Mouse (Mus musculus) forebrain, embryonic 14.5 days (tissue): ENCODE results near the gene Gna12. TPM values are rescaled to one million over a fixed set of nuclear protein-coding genes. Genes with fewer than 3 reads are reported as not detected.

Source experiments
- ATAC-seq: fragments of 200-750 bp; cut with Nextera tagmentation; 2 replicates; pipeline ENCODE4 v1.8.0; 2017; ENCODE audit warnings: mild to moderate bottlenecking, moderate library complexity
- DNase-seq: peaks from one replicate; pipeline ENCODE4 v3.0.0-alpha.2; 2015; ENCODE audit warnings: low spot score
- H3K27ac ChIP-seq: fragments of 300-500 bp; sonication (generic); 2 replicates; pipeline ENCODE4 v1.5.1; 2014; ENCODE audit warnings: low read depth, mild to moderate bottlenecking, control low read depth, low read length, moderate library complexity
- H3K27me3 ChIP-seq: fragments of 300-500 bp; sonication (generic); replicated peaks from 2 replicates; pipeline ENCODE4 v1.6.1; 2014; ENCODE audit warnings: low read length, control low read depth, mixed read lengths; ENCODE audit not compliant: control insufficient read depth, insufficient read depth
- H3K36me3 ChIP-seq: fragments of 300-500 bp; sonication (generic); 2 replicates; pipeline ENCODE4 v1.6.1; 2014; ENCODE audit warnings: low read length, control low read depth; ENCODE audit not compliant: control insufficient read depth, insufficient read depth
- H3K4me1 ChIP-seq: fragments of 300-500 bp; sonication (generic); 2 replicates; pipeline ENCODE4 v1.6.1; 2014; ENCODE audit warnings: antibody characterized with exemption, low read length, control low read depth; ENCODE audit not compliant: control insufficient read depth, insufficient read depth
- H3K4me2 ChIP-seq: fragments of 300-500 bp; sonication (generic); 2 replicates; pipeline ENCODE4 v1.6.1; 2014; ENCODE audit warnings: mild to moderate bottlenecking, control low read depth, low read length
- H3K4me3 ChIP-seq: fragments of 300-500 bp; sonication (generic); 2 replicates; pipeline ENCODE4 v1.5.1; 2014; ENCODE audit warnings: low read depth, low read length, control low read depth
- H3K9ac ChIP-seq: fragments of 300-500 bp; sonication (generic); 2 replicates; pipeline ENCODE4 v1.6.1; 2014; ENCODE audit warnings: mild to moderate bottlenecking, low read length, control low read depth, moderate library complexity
- H3K9me3 ChIP-seq: fragments of 300-500 bp; sonication (generic); replicated peaks from 2 replicates; pipeline ENCODE4 v1.6.1; 2016; ENCODE audit warnings: low read length, control low read depth, mixed read lengths; ENCODE audit not compliant: control insufficient read depth
- WGBS: fragments of 180-500 bp; shearing (Covaris S2); extraction: QIAGEN DNeasy Blood & Tissue Kit; methylation state at CpG from one replicate; pipeline ENCODE4 v1.1.7; 2014; 5-methylcytosine and 5-hydroxymethylcytosine counted together
- polyA plus RNA-seq: library from polyadenylated mRNA; unstranded; fragments of >200 nt; fragmentation: Nextera tagmentation; extraction: Ambion mirVana; gene quantifications from 2 replicates; pipeline ENCODE4 v1.2.1, GENCODE M21; 2014

Gna12 gene
- polyA plus RNA-seq, 1 experiment from 2014 or later: 19.9 TPM

GRCm38 (mm10) chr5:140812063-140812462 is 18.2 kb downstream of the Gna12 start:
- no peak for DNase-seq
- Histone ChIP-seq H3K4me3 (no peak overlapping the region), H3K4me1 (peaks cover 35% of the 10 kb centered on the region), H3K9me3 (no peaks in the 10 kb centered on the region), H3K36me3 (no peaks in the 10 kb centered on the region), H3K4me2 (no peak overlapping the region), H3K9ac (no peak overlapping the region), H3K27ac (no peak overlapping the region), H3K27me3 (no peaks in the 10 kb centered on the region)
- 41% methylated on average over 5 of the region's 5 CpGs for WGBS
- peak; percentile 12; the same call in 1 of the 2 replicates for ATAC-seq

GRCm38 (mm10) chr5:140811390-140811789 is 18.8 kb downstream of the Gna12 start:
- H3K9me3 ChIP-seq: no peaks in the 10 kb centered on the region
- H3K4me3 ChIP-seq: no peak overlapping the region
- H3K9ac ChIP-seq: no peak overlapping the region
- no peak for ATAC-seq
- no peak for DNase-seq
- no peaks in the 10 kb centered on the region for H3K27me3 ChIP-seq
- no peak overlapping the region for H3K27ac ChIP-seq
- no peaks in the 10 kb centered on the region for H3K36me3 ChIP-seq
- WGBS: 61% methylated on average over 2 of the region's 2 CpGs
- H3K4me1 ChIP-seq: peaks cover 35% of the 10 kb centered on the region
- H3K4me2 ChIP-seq: no peak overlapping the region

- H3K27ac ChIP-seq: no peak overlapping the region
- no peaks in the 10 kb centered on the region for H3K36me3 ChIP-seq
- 52% methylated on average over 2 of the region's 2 CpGs for WGBS
- H3K9me3 ChIP-seq: no peaks in the 10 kb centered on the region
- H3K27me3 ChIP-seq: no peaks in the 10 kb centered on the region
- peaks cover 9% of the 10 kb centered on the region for H3K4me1 ChIP-seq
- DNase-seq (no peak), ATAC-seq (no peak)
- H3K4me2 ChIP-seq: no peak overlapping the region
- no peak overlapping the region for H3K4me3 ChIP-seq
- no peak overlapping the region for H3K9ac ChIP-seq
Observed at GRCm38 (mm10) chr5:140806939-140807338, 23.3 kb downstream of the Gna12 start.

GRCm38 (mm10) chr5:140806252-140806651 is 24.0 kb downstream of the Gna12 start:
- H3K9ac ChIP-seq: no peak overlapping the region
- H3K9me3 ChIP-seq: no peaks in the 10 kb centered on the region
- DNase-seq (no peak), ATAC-seq (no peak)
- peaks cover 6% of the 10 kb centered on the region; the same call in 1 of the 2 replicates for H3K4me1 ChIP-seq
- no peak overlapping the region for H3K27ac ChIP-seq
- no peak overlapping the region for H3K4me2 ChIP-seq
- H3K27me3 ChIP-seq: no peaks in the 10 kb centered on the region
- H3K36me3 ChIP-seq: no peaks in the 10 kb centered on the region
- no peak overlapping the region for H3K4me3 ChIP-seq
- WGBS: 88% methylated on average over 2 of the region's 2 CpGs

GRCm38 (mm10) chr5:140801782-140802181 is 28.4 kb downstream of the Gna12 start:
- Histone ChIP-seq H3K36me3 (no peaks in the 10 kb centered on the region), H3K9ac (no peak overlapping the region), H3K9me3 (no peaks in the 10 kb centered on the region), H3K4me2 (no peak overlapping the region), H3K4me3 (no peak overlapping the region), H3K27me3 (no peaks in the 10 kb centered on the region), H3K4me1 (no peaks in the 10 kb centered on the region; the same call in 1 of the 2 replicates), H3K27ac (no peak overlapping the region)
- 91% methylated on average over 5 of the region's 5 CpGs for WGBS
- DNase-seq (no peak), ATAC-seq (no peak)

GRCm38 (mm10) chr5:140800288-140800923 is 29.8 kb downstream of the Gna12 start:
- WGBS: 89% methylated on average over 6 of the region's 6 CpGs
- Histone ChIP-seq H3K27me3 (no peaks in the 10 kb centered on the region), H3K4me2 (no peak overlapping the region), H3K4me1 (no peaks in the 10 kb centered on the region), H3K36me3 (no peaks in the 10 kb centered on the region), H3K4me3 (no peak overlapping the region), H3K9ac (no peak overlapping the region), H3K9me3 (no peaks in the 10 kb centered on the region), H3K27ac (no peak overlapping the region)
- no peak for ATAC-seq
- no peak for DNase-seq

GRCm38 (mm10) chr5:140799190-140799589 is 31.0 kb downstream of the Gna12 start:
- ATAC-seq: no peak
- Histone ChIP-seq H3K27me3 (no peaks in the 10 kb centered on the region), H3K36me3 (no peaks in the 10 kb centered on the region), H3K9ac (no peak overlapping the region), H3K27ac (no peak overlapping the region), H3K4me1 (no peaks in the 10 kb centered on the region), H3K4me2 (no peak overlapping the region), H3K4me3 (no peak overlapping the region), H3K9me3 (no peaks in the 10 kb centered on the region)
- 82% methylated on average over 2 of the region's 2 CpGs for WGBS
- no peak for DNase-seq

- Histone ChIP-seq H3K27ac (no peak overlapping the region), H3K4me3 (no peak overlapping the region), H3K36me3 (no peaks in the 10 kb centered on the region), H3K27me3 (no peaks in the 10 kb centered on the region), H3K9me3 (no peaks in the 10 kb centered on the region), H3K4me1 (no peaks in the 10 kb centered on the region), H3K4me2 (no peak overlapping the region), H3K9ac (no peak overlapping the region)
- DNase-seq (no peak), ATAC-seq (no peak)
- WGBS: 74% methylated on average over 5 of the region's 5 CpGs
Observed at GRCm38 (mm10) chr5:140798775-140799174, 31.5 kb downstream of the Gna12 start.

- H3K36me3 ChIP-seq: no peaks in the 10 kb centered on the region
- H3K4me1 ChIP-seq: no peaks in the 10 kb centered on the region
- DNase-seq (no peak), ATAC-seq (no peak)
- WGBS: 85% methylated on average over 7 of the region's 7 CpGs
- 0 out of 2 replicates have a peak overlapping the region, but pooled peaks have one; percentile 17 for H3K9ac ChIP-seq
- H3K9me3 ChIP-seq: no peaks in the 10 kb centered on the region
- H3K27ac ChIP-seq: no peak overlapping the region
- H3K4me2 ChIP-seq: no peak overlapping the region
- H3K4me3 ChIP-seq: no peak overlapping the region
- H3K27me3 ChIP-seq: no peaks in the 10 kb centered on the region
Observed at GRCm38 (mm10) chr5:140798158-140798557, 32.1 kb downstream of the Gna12 start.
